Mouse (Mus musculus) testis, adult 2 months (tissue): Measurements from ENCODE around the gene Rnf17.

Experiments
- CTCF ChIP-seq: fragments of 200-500 bp; IDR thresholded peaks from 2 replicates; pipeline ENCODE4 v1.5.1; 2012; ENCODE audit warnings: low read depth, mild to moderate bottlenecking, inconsistent platforms, low read length, moderate library complexity; ENCODE audit not compliant: control insufficient read depth, insufficient read depth, insufficient replicate concordance
- POLR2A ChIP-seq: fragments of 200-500 bp; IDR thresholded peaks from 2 replicates; pipeline ENCODE4 v1.6.1; 2012; ENCODE audit warnings: low read depth, mild to moderate bottlenecking, inconsistent platforms, low read length, moderate library complexity; ENCODE audit not compliant: control insufficient read depth

- TF ChIP-seq CTCF (no peak), POLR2A (no peak)
Observed at GRCm38 (mm10) chr14:56506743-56507142, 104.4 kb downstream of the Rnf17 start.
